Mouse (Mus musculus) erythroblast, embryonic 14.5 days (primary cell): ENCODE measurements around the gene Eif3a.
A peak's percentile ranks its signal among the peaks of the same experiment; 100 is the strongest.

ENCODE experiments used
- GATA1 ChIP-seq: IDR thresholded peaks from 2 replicates; pipeline ENCODE4 v1.6.1; 2012; ENCODE audit warnings: low read length, inconsistent platforms, mixed read lengths
- TAL1 ChIP-seq: IDR thresholded peaks from 3 replicates; pipeline ENCODE4 v1.6.1; 2012; ENCODE audit warnings: low read length, inconsistent platforms, mixed read lengths

DNA sequence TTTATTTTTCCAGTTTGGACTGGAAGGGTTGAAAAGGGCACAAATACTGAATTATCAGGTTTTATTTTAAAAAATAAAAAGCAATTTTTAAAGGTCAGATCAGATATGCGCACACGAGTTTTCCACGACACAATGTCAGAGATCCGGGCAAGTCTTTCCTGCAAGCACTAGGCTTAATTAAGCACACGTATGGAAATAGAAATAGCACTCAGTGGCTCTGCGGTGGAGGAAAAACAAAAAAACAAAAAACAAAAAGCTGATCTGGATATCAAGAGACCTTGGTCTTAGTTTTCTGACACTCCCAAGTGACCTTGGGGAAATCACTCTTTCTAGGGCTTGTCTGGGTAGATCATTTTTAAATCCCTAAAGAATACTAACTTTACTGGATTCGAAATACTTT lies 1.0 kb downstream of the Eif3a start:
- TF ChIP-seq GATA1 (peak; percentile 52), TAL1 (no peak)
